Mouse (Mus musculus): Measurements from ENCODE around the gene Cope.

- no peak for TF ChIP-seq CTCF (IDR thresholded peaks at IDR 0.05; ENCODE audit: extremely low read depth, insufficient read length, insufficient replicate concordance, low read depth, low read length)
- no peak for TF ChIP-seq POLR2A (IDR thresholded peaks at IDR 0.05; ENCODE audit: low read depth, low read length)
Measured at GRCm38 (mm10) chr8:70300881-70301280, 1.4 kb upstream of the Cope start.
